Mouse (Mus musculus) lung, adult 18-20 months (tissue): ENCODE measurements around the gene Dbf4.

Source experiments
- DNase-seq, 2 experiments: peaks; one replicate each; pipeline ENCODE4 v3.0.0; 2022; ENCODE audit warnings: mixed read lengths in 2 of 2

Gene Dbf4

GRCm38 (mm10) chr5:8422157-8422931 is at the start of gene Dbf4, which contains the start of gene Slc25a40:
Gene Dbf4 (minus strand): TSS chr5:8422716.
Gene Slc25a40 (plus strand): TSS chr5:8422850.
- peak; percentile 91 to 92 for DNase-seq

GRCm38 (mm10) chr5:8456561-8456960 is 34.0 kb upstream of the Dbf4 start:
- DNase-seq, result no peak

- no peak for DNase-seq
Measured at GRCm38 (mm10) chr5:8455565-8455964, 33.0 kb upstream of the Dbf4 start.

GRCm38 (mm10) chr5:8439095-8439494 is 16.6 kb upstream of the Dbf4 start:
- DNase-seq, result no peak

GRCm38 (mm10) chr5:8437481-8438156 is 15.1 kb upstream of the Dbf4 start:
- no peak for DNase-seq

GRCm38 (mm10) chr5:8425899-8426298 is 3.4 kb upstream of the Dbf4 start:
- DNase-seq, result no peak

GRCm38 (mm10) chr5:8424116-8424515 is 1.6 kb upstream of the Dbf4 start:
- no peak for DNase-seq

- DNase-seq, result peak in 1 of 2 experiments; percentile 3
Measured at GRCm38 (mm10) chr5:8422932-8423928, 714 bp upstream of the Dbf4 start.

- DNase-seq, result no peak
Measured at GRCm38 (mm10) chr5:8421424-8421823, 1.1 kb downstream of the Dbf4 start.

- no peak for DNase-seq
Measured at GRCm38 (mm10) chr5:8417443-8417842, 5.1 kb downstream of the Dbf4 start.

GRCm38 (mm10) chr5:8416683-8417413 is 5.7 kb downstream of the Dbf4 start:
- DNase-seq, result no peak

GRCm38 (mm10) chr5:8408746-8409145 is 13.8 kb downstream of the Dbf4 start:
- DNase-seq, result no peak

GRCm38 (mm10) chr5:8397587-8398249 is 24.8 kb downstream of the Dbf4 start:
- DNase-seq, result no peak

GRCm38 (mm10) chr5:8393891-8394583 is 28.5 kb downstream of the Dbf4 start:
- no peak for DNase-seq

- no peak for DNase-seq
Measured at GRCm38 (mm10) chr5:8374297-8374906, 48.1 kb downstream of the Dbf4 start.

- no peak for DNase-seq
Measured at GRCm38 (mm10) chr5:8373415-8373814, 49.1 kb downstream of the Dbf4 start.

- no peak for DNase-seq
Measured at GRCm38 (mm10) chr5:8368781-8369180, 53.7 kb downstream of the Dbf4 start.

- no peak for DNase-seq
Measured at GRCm38 (mm10) chr5:8368328-8368692, 54.2 kb downstream of the Dbf4 start.

GRCm38 (mm10) chr5:8367614-8368327 is 54.7 kb downstream of the Dbf4 start, which contains the start of gene Adam22:
Gene Adam22 (minus strand): TSS chr5:8368160.
- peak; percentile 67 to 79 for DNase-seq
